Mouse (Mus musculus) testis, adult 2 months (tissue): ENCODE results near the gene Tmcc3. TPM values are rescaled to one million over a fixed set of nuclear protein-coding genes. Genes with fewer than 3 reads are reported as not detected.

Experiments
- H3K27ac ChIP-seq: fragments of 200-500 bp; 2 replicates; pipeline ENCODE4 v1.5.1; 2012; ENCODE audit warnings: low read depth, low read length; ENCODE audit not compliant: control insufficient read depth, insufficient read depth
- H3K27me3 ChIP-seq: fragments of 200-500 bp; 2 replicates; pipeline ENCODE4 v1.6.1; 2012; ENCODE audit warnings: mild to moderate bottlenecking, low read length, moderate library complexity; ENCODE audit not compliant: control insufficient read depth, insufficient read depth
- H3K36me3 ChIP-seq: fragments of 200-500 bp; 2 replicates; pipeline ENCODE4 v1.6.1; 2012; ENCODE audit warnings: mild to moderate bottlenecking, low read length; ENCODE audit not compliant: control insufficient read depth, insufficient read depth
- H3K4me1 ChIP-seq: fragments of 200-500 bp; 2 replicates; pipeline ENCODE4 v1.6.1; 2012; ENCODE audit warnings: low read length; ENCODE audit not compliant: control insufficient read depth, insufficient read depth
- H3K4me3 ChIP-seq: fragments of 200-500 bp; 2 replicates; pipeline ENCODE4 v1.5.1; 2012; ENCODE audit warnings: low read depth, mild to moderate bottlenecking, low read length, moderate library complexity, mixed read lengths; ENCODE audit not compliant: control insufficient read depth
- CTCF ChIP-seq: fragments of 200-500 bp; IDR thresholded peaks from 2 replicates; pipeline ENCODE4 v1.5.1; 2012; ENCODE audit warnings: low read depth, mild to moderate bottlenecking, inconsistent platforms, low read length, moderate library complexity; ENCODE audit not compliant: control insufficient read depth, insufficient read depth, insufficient replicate concordance
- POLR2A ChIP-seq: fragments of 200-500 bp; IDR thresholded peaks from 2 replicates; pipeline ENCODE4 v1.6.1; 2012; ENCODE audit warnings: low read depth, mild to moderate bottlenecking, inconsistent platforms, low read length, moderate library complexity; ENCODE audit not compliant: control insufficient read depth
- polyA plus RNA-seq: library from polyadenylated mRNA; depleted of rRNA; stranded (reverse); fragments of >200 nt; gene quantifications from 2 replicates; pipeline ENCODE4 v1.2.3, GENCODE M21; 2012

Tmcc3 gene
- polyA plus RNA-seq, 1 experiment, result 5.7 TPM

DNA sequence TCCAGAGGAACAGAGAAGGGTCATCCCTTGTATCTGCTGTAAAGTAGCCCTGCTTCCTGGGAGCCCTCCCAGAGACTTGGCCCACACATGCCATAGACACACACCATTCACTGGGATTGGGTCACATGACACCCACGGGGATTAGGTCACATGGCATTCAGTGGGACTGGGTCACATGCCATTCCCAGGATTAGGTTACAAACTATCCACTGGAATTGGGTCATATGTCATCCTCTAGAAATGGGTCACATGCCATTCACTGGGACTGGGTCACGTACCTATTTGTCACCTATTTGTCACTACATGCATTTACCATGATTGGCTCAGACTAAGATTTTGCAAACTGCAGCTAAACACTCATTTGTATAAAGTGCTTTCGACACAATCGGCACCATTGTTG lies 131.7 kb downstream of the Tmcc3 start:
- TF ChIP-seq POLR2A (no peak), CTCF (no peak)
- Histone ChIP-seq H3K27ac (no peak overlapping the region), H3K27me3 (no peaks in the 10 kb centered on the region), H3K4me3 (no peak overlapping the region), H3K36me3 (no peaks in the 10 kb centered on the region), H3K4me1 (peaks cover 5% of the 10 kb centered on the region)

DNA sequence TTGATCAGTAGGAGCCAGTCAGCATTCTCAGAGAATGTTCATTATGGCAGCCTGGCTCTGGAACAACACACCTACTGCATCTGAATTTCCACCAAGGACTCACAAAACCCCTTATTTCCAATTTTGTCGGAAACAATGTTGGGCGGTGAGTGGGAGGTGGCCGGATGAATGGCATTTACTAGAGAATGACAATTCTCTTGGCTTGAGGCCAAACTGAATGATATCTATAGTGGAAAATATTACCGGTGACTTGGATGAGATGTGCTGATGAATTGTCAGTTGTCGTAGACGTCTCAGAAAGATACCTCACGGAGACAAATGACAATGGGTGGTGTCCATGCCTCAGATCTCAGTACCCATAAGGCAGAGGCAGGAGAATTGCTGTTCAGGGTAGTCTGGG lies 133.4 kb downstream of the Tmcc3 start:
- H3K36me3 ChIP-seq, result no peaks in the 10 kb centered on the region
- H3K27ac ChIP-seq, result no peak overlapping the region
- H3K27me3 ChIP-seq, result no peaks in the 10 kb centered on the region
- no peak for TF ChIP-seq POLR2A
- H3K4me1 ChIP-seq, result peaks cover 9% of the 10 kb centered on the region
- H3K4me3 ChIP-seq, result no peak overlapping the region

DNA sequence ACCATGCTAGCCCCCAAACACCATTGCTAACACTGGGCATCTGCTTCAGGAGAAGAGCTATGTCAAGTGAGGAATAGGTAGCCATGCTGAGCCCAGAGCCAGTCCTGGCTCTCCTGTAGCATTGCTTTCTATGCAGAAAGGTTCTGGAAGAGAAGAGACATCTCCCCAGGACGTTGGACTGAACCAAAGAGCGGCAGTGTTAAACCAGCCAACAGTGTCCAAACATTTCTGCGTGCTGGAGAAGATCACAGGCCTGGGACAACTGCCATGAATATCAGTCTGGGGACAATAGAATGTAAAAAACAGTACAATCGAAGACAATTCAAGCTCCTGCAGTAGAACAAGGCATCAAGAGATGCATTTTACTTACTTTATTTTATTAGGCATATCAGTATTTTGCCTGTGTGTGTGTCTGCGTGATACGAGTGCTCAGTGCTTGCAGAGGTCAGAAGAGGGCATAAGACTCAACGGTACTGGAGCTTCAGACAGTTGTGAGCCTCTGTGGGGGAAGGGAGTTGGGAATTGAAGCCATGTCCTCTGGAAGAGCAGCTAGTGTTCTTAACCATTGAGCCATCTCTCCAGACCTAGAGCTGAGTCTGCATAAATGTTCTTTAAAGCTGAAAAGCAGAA lies 134.7 kb downstream of the Tmcc3 start:
- Histone ChIP-seq H3K36me3 (no peaks in the 10 kb centered on the region), H3K4me3 (no peak overlapping the region), H3K27me3 (no peaks in the 10 kb centered on the region), H3K27ac (no peak overlapping the region), H3K4me1 (peaks cover 12% of the 10 kb centered on the region)
- TF ChIP-seq POLR2A (no peak), CTCF (no peak)

DNA sequence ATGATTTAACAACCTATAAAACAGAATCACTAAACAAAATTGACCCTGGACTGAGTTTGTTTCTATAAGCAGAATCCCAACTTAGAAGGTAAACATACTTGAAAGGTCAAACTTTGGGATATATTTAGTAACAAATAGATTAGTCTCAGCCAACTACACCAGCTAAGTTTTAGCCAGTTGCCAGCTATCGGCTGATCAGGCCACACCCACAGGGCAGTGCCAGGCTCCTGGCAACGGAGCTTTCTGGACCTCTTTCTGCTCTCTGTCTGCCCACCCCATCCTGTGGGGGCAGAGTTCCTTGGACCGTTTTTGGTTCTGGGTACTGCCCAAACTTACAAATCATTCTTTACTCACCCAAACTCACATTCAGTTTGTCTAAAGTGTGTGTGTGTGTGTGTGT lies 137.9 kb downstream of the Tmcc3 start:
- H3K4me3 ChIP-seq, result no peak overlapping the region
- H3K27me3 ChIP-seq, result no peaks in the 10 kb centered on the region
- H3K27ac ChIP-seq, result no peak overlapping the region
- TF ChIP-seq CTCF, result no peak
- TF ChIP-seq POLR2A, result no peak
- H3K4me1 ChIP-seq, result peaks cover 7% of the 10 kb centered on the region
- no peaks in the 10 kb centered on the region for H3K36me3 ChIP-seq

DNA sequence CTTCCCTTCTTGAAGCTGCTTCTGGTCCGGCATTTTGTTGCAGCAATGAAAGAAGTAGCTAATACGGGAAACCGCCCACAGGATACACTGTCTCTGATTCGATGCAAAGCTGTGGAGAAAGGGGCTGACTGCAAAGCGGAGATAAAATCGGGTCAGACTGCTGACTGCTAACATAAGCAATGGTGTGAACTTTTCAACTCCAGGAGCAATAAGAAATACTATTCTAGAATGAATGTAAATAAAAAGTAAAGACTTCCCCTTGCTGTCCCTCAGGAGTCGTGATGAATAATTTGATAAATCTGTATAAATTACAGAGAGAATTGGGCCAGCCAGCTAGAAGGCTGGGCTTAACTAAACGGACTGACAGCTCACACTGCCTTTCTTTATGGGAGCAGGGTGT lies 139.0 kb downstream of the Tmcc3 start:
- Histone ChIP-seq H3K36me3 (no peaks in the 10 kb centered on the region), H3K4me1 (peaks cover 7% of the 10 kb centered on the region), H3K27me3 (no peaks in the 10 kb centered on the region), H3K27ac (no peak overlapping the region), H3K4me3 (no peak overlapping the region)
- TF ChIP-seq CTCF (no peak), POLR2A (no peak)

DNA sequence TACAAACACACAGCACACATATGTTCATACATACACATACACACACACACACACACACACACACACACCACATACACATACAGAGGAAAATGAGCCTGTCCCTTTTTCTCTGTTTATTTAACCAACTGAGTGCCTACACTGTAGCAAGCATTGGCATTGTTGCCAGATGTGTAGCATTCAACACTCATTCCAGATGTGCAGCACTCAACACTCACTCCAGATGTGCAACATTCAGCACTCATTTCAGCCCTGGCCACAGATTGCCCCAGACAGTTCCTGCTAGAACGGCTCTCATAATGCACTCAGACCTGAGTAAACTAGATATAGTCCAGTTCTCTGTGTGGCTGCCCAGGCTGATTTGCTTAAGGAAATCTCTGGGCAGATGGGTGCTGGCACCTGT lies 145.7 kb downstream of the Tmcc3 start:
- Histone ChIP-seq H3K27me3 (no peaks in the 10 kb centered on the region), H3K36me3 (no peaks in the 10 kb centered on the region), H3K4me3 (no peak overlapping the region), H3K4me1 (peaks cover 10% of the 10 kb centered on the region), H3K27ac (no peak overlapping the region)
- TF ChIP-seq CTCF (no peak), POLR2A (no peak)

DNA sequence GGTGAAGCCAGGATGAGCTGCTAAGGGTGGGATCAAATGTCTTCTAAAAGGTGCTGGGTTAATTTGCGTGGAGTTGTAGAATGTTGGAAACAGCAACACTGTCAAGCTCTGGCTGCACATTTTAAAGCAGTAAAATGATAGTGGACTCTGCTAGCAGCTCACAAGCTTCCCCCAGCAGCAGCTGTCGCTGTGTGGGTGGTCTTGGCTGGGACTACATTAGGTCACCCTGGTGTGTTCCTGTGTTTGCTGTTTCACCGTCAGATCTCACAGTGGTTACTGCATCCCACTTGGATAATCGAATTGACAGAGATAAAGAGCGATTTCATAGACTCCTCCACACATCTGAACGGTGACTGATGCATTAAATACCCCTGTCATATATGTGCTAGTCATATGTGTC lies 146.9 kb downstream of the Tmcc3 start:
- no peak for TF ChIP-seq POLR2A
- TF ChIP-seq CTCF, result no peak
- Histone ChIP-seq H3K4me3 (no peak overlapping the region), H3K4me1 (peaks cover 10% of the 10 kb centered on the region), H3K27ac (no peak overlapping the region), H3K27me3 (no peaks in the 10 kb centered on the region), H3K36me3 (no peaks in the 10 kb centered on the region)

DNA sequence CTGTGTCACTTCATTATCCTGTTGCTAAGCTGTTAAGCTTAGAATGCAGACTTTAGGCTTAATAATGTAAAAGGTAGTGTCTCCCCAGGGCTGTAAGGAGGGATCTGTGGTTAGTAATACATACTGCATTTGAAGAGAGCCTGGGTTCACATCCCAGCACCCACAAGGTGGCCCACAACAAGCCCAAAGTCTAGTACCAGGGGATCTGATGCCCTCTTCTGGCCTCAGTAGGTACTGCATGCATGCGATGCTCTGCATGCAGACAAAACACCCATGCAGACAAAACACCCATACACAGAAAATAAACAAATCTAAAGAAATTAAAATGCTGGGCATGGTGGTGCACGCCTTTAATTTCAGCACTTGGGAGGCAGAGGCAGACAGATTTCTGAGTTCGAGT lies 149.6 kb downstream of the Tmcc3 start:
- H3K27me3 ChIP-seq, result no peaks in the 10 kb centered on the region
- no peak overlapping the region for H3K4me3 ChIP-seq
- no peak overlapping the region for H3K27ac ChIP-seq
- peaks cover 10% of the 10 kb centered on the region for H3K4me1 ChIP-seq
- TF ChIP-seq POLR2A (no peak), CTCF (peak; percentile 75; the same call in 1 of the 2 replicates)
- H3K36me3 ChIP-seq, result no peaks in the 10 kb centered on the region
